23 mouse cellular contexts compared by ENCODE assay signal in genomic region chr6:134403684-134404070, GRCm38 (mm10). TPM values are rescaled to one million over a fixed set of nuclear protein-coding genes. Genes with fewer than 3 reads are reported as not detected.
DNase-seq lines count a peak whose midpoint lies in the region; ATAC-seq lines count a peak whose summit lies in the region.
"Had no signal": no experiment of that assay in that cellular context is flagged by ENCODE, and none has a peak within 500 bp of the region (broad histone marks: within the 10 kb centered on the region; RNA-seq: fewer than 3 reads in every experiment).

No protein-coding gene starts in this region.

- H3K27me3 ChIP-seq in kidney, embryonic 15.5 days, result no peaks in the 10 kb centered on the region
- no peaks in the 10 kb centered on the region for H3K27me3 ChIP-seq in hindbrain, embryonic 12.5 days
- no peaks in the 10 kb centered on the region for H3K27me3 ChIP-seq in forebrain, embryonic 10.5 days (ENCODE audit: poor library complexity, severe bottlenecking)
- H3K27me3 ChIP-seq: CH12.LX; liver, embryonic 15.5 days; neural tube, embryonic 15.5 days; Patski had no signal

- no peak for ATAC-seq in kidney, embryonic 15.5 days (replicated peaks; ENCODE audit: low FRiP score)
- ATAC-seq in hindbrain, embryonic 12.5 days (ENCODE audit: low FRiP score), result no peak
- ATAC-seq: Patski had no signal

- H3K36me3 ChIP-seq in kidney, embryonic 15.5 days, result no peaks in the 10 kb centered on the region
- H3K36me3 ChIP-seq in hindbrain, embryonic 12.5 days, result no peaks in the 10 kb centered on the region
- H3K36me3 ChIP-seq in forebrain, embryonic 10.5 days (replicated peaks), result no peaks in the 10 kb centered on the region
- H3K36me3 ChIP-seq: G1E; limb, embryonic 10.5 days; liver, embryonic 15.5 days; neural tube, embryonic 15.5 days had no signal

- no peak for DNase-seq in kidney, adult 11 months
- peak; percentile 63 for DNase-seq in urinary bladder, postnatal 14 days (ENCODE audit: low spot score)
- DNase-seq in urinary bladder, adult 2 months (ENCODE audit: low spot score), result no peak
- peak; percentile 14 for DNase-seq in lung, postnatal 25 days (ENCODE audit: low spot score)
- no peak for DNase-seq in forebrain, embryonic 10.5 days (ENCODE audit: extremely low spot score, low spot score)
- DNase-seq: cerebellum, adult 11-12 months; liver had no signal

- H3K9me3 ChIP-seq in kidney, embryonic 15.5 days (replicated peaks), result no peaks in the 10 kb centered on the region
- H3K9me3 ChIP-seq in hindbrain, embryonic 12.5 days (replicated peaks), result no peaks in the 10 kb centered on the region
- no peaks in the 10 kb centered on the region for H3K9me3 ChIP-seq in forebrain, embryonic 10.5 days
- H3K9me3 ChIP-seq: G1E; limb, embryonic 10.5 days; liver, embryonic 15.5 days; neural tube, embryonic 15.5 days had no signal

- H3K4me1 ChIP-seq in kidney, embryonic 15.5 days, result peaks cover 11% of the 10 kb centered on the region
- H3K4me1 ChIP-seq in hindbrain, embryonic 12.5 days, result no peaks in the 10 kb centered on the region
- no peaks in the 10 kb centered on the region for H3K4me1 ChIP-seq in forebrain, embryonic 10.5 days
- H3K4me1 ChIP-seq: limb, embryonic 10.5 days; liver, embryonic 15.5 days; neural tube, embryonic 15.5 days had no signal

- peak overlapping the region; percentile 7; the same call in 1 of the 2 replicates for H3K27ac ChIP-seq in kidney, embryonic 15.5 days
- no peak overlapping the region for H3K27ac ChIP-seq in hindbrain, embryonic 12.5 days
- no peak overlapping the region for H3K27ac ChIP-seq in forebrain, embryonic 10.5 days
- H3K27ac ChIP-seq: hindbrain, postnatal 0 days; layer of hippocampus, adult 2 months; limb, embryonic 10.5 days; liver, embryonic 15.5 days; neural tube, embryonic 15.5 days had no signal

- 76% methylated on average over 9 of the region's 9 CpGs for WGBS in kidney, embryonic 15.5 days
- WGBS in hindbrain, embryonic 12.5 days, result 88% methylated on average over 9 of the region's 9 CpGs
- WGBS in forebrain, embryonic 10.5 days, result 93% methylated on average over 9 of the region's 9 CpGs

- no peak overlapping the region for H3K4me3 ChIP-seq in kidney, embryonic 15.5 days (replicated peaks)
- H3K4me3 ChIP-seq in hindbrain, embryonic 12.5 days, result no peak overlapping the region
- no peak overlapping the region for H3K4me3 ChIP-seq in forebrain, embryonic 10.5 days
- H3K4me3 ChIP-seq: layer of hippocampus, adult 2 months; limb, embryonic 10.5 days; liver, embryonic 15.5 days; neural tube, embryonic 15.5 days had no signal

- no peak overlapping the region for H3K9ac ChIP-seq in kidney, embryonic 15.5 days
- no peak overlapping the region for H3K9ac ChIP-seq in hindbrain, embryonic 12.5 days
- H3K9ac ChIP-seq: liver, embryonic 15.5 days; neural tube, embryonic 15.5 days had no signal

- no peak overlapping the region for H3K4me2 ChIP-seq in kidney, embryonic 15.5 days
- no peak overlapping the region for H3K4me2 ChIP-seq in hindbrain, embryonic 12.5 days (replicated peaks)
- H3K4me2 ChIP-seq: heart, embryonic 11.5 days; liver, embryonic 15.5 days; midbrain, embryonic 11.5 days; neural tube, embryonic 15.5 days had no signal

RNA-seq across cellular contexts. Expression of gene Bcl2l14, which starts 7.6 kb away (rescaled TPM):
- polyA plus RNA-seq in kidney, embryonic 15.5 days (2015; fragmentation: Nextera tagmentation; extraction: Ambion mirVana), result 4.6 and 5.5 TPM in 2 replicates
- polyA plus RNA-seq in urinary bladder, adult 2 months (2012; rRNA removed), result 7.1 and 12.1 TPM in 2 replicates
- 0.35 and 0.40 TPM in 2 replicates for polyA plus RNA-seq in hindbrain, embryonic 12.5 days (2016; fragmentation: Nextera tagmentation; extraction: Ambion mirVana)
- 0.17 and 0.22 TPM in 2 replicates for polyA plus RNA-seq in forebrain, embryonic 10.5 days (2016; fragmentation: Nextera tagmentation; extraction: Ambion mirVana)
- polyA plus RNA-seq: adrenal gland, adult 2 months; cortical plate, adult 2 months; G1E; heart, postnatal 0 days; midbrain, embryonic 11.5 days; midbrain, postnatal 0 days; Patski had no signal

Comparison
In these comparisons a context has a peak if more than half of its experiments do, and no peak if none do; other contexts are left out.
1. DNase-seq: peak in urinary bladder, postnatal 14 days (single experiment) and lung, postnatal 25 days (single experiment); none in kidney, adult 11 months (single experiment), urinary bladder, adult 2 months (single experiment) and forebrain, embryonic 10.5 days (single experiment).